Mouse (Mus musculus) layer of hippocampus, postnatal 36 days (tissue): ENCODE measurements around the gene Ccne1. TPM values are rescaled to one million over a fixed set of nuclear protein-coding genes. Genes with fewer than 3 reads are reported as not detected.

Experiments
- DNase-seq, 2 experiments: peaks; one replicate each; pipeline ENCODE4 v3.0.0; 2022
- total RNA-seq, 2 experiments: library from RNA; stranded (reverse); gene quantifications; 2 replicates each; pipeline ENCODE4 v1.2.3; 2021

Ccne1 gene
- total RNA-seq, 2 experiments from 2014 or later = 14.2 to 14.5 TPM

- no peak for DNase-seq
Measured at GRCm38 (mm10) chr7:38093101-38093500, 14.2 kb downstream of the Ccne1 start.

DNA sequence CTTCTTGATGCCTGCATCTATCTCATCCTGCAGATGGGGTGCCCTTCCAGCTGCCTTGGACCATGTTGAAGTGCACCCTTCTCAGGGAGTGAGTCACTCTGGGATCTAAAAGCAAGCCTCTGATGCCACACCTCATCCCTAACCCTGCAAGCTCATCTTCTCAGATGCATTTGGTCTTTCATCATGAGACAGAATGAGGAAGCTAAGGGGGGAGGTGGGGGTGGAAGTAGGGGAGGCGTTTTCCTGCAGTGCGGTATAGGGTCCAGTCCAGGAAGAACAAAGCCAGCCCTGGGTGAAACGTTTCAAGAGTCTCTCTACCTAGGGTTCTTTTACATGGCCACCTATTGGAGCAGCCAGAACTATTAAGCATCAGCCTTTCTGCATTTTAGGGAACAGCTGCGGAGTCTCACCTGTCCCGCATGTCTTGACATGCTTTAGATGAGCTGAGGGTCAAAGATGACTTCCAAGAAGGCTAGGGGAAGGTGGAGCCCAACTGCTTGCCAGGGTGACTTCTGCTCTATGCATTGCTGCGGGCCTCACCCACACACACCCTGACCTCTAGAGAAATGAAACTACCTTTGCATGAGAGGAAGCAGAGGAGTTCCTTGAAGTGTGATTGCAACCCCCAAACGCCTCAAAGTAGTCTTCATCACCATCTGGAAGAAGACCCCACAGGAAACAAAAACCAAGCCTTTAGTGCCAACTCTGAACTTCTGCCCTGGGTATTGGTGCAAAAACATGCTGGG, 17.2 kb downstream of the Ccne1 start:
- DNase-seq = no peak

- no peak for DNase-seq
Measured at GRCm38 (mm10) chr7:38088456-38088855, 18.9 kb downstream of the Ccne1 start.

DNA sequence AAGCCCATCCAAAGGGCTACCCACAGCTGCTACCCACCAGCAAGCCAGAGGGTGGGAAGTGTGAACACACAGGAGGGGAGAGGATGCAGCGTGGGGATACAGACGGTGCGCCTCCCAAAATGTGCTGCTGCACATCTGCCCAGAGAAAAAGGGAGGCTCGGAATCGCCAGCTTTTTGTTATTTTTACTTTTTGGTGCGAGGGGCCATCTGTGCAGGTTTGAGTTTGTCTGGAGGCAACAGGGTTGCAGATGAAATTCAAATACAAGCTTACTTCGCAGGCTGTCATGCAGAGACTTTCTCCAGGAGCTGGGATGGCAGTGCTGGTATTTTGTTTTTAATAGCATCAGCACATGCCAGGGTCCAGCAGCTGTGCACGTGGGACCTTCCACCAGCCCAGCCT, 19.5 kb downstream of the Ccne1 start:
- DNase-seq = peak in 1 of 2 experiments; percentile 18

- no peak for DNase-seq
Measured at GRCm38 (mm10) chr7:38086401-38086800, 20.9 kb downstream of the Ccne1 start.

DNA sequence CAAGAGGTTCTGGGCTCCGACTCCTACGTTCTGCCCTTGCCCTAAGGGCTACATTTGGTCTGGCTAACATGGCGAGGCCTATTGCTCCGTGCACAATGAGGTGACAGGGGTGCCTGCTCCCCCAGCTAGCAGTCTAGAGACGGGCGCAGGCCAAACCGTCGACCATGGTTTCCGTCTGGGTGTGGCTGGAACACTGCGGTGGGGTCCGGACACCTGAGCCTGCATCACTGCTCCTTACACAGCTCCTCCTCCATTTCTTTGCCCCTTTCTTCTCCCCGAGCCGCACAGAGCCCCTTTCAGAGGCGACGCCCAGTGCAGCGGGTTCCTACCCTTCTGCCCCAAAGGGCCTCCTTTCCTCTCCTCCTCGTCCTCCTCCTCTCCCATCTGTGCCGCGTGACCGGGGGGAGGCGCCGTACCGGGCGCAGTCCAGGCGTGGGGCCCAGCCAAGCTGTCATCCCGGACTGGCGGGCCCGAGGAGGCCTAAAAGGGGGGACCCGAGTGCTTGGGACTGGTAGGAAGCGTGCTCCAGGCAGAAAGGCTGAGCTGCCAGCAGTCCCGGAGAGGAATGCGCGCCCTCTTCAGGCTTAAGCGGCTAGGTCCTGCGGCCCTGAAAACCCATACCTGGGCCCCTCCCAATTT, 21.6 kb downstream of the Ccne1 start:
- peak; percentile 12 to 24 for DNase-seq

- peak; percentile 99 for DNase-seq
Measured at GRCm38 (mm10) chr7:38084778-38085572, 22.4 kb downstream of the Ccne1 start.

- DNase-seq = no peak
Measured at GRCm38 (mm10) chr7:38082971-38083370, 24.4 kb downstream of the Ccne1 start.

- DNase-seq = no peak
Measured at GRCm38 (mm10) chr7:38077189-38077588, 30.1 kb downstream of the Ccne1 start.

GRCm38 (mm10) chr7:38075487-38075886, 31.8 kb downstream of the Ccne1 start:
- DNase-seq = no peak

DNA sequence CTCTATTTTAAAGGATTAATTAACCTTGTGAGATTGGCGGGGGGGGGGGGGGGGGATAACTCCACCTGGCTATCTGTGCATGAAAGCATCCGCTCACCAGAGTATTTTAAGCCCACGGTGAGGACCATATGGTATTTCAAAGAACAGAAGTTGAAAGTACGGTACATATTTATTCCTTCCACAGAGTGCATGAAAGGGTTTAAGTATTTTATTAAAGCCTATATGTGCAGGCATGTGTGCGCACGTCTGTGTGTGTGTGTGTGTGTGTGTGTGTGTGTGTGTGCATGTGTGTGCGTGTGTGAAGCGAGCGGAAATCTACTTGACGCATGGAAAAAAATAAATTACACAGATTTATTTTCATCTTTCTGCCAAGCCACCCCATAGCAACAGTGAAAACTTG, 32.4 kb downstream of the Ccne1 start:
- DNase-seq = no peak

- DNase-seq = no peak
Measured at GRCm38 (mm10) chr7:38074514-38074913, 32.8 kb downstream of the Ccne1 start.

DNA sequence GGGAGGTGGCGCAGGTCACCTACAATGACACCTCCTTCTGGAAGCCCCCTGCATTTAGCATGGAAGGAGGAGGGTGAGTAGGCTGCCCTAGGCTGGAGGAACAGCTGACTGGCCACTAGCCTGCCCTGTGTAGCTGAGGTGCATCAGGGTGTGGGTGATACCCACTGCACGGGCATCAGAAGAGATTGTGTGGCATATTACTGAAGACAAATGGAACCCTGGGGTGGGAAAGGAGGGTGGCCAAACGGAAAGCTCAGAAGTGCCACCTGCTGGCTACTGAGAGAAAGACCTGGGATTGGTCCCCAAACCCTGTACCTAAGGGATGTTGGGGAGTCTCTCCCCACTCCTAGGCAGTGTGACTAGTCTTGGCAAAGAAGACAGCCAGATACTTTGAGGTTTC, 33.6 kb downstream of the Ccne1 start:
- DNase-seq = peak; percentile 59 to 60

- no peak for DNase-seq
Measured at GRCm38 (mm10) chr7:38071065-38071464, 36.3 kb downstream of the Ccne1 start.

GRCm38 (mm10) chr7:38070663-38071062, 36.7 kb downstream of the Ccne1 start:
- DNase-seq = no peak

GRCm38 (mm10) chr7:38064431-38064830, 42.9 kb downstream of the Ccne1 start:
- DNase-seq = no peak

GRCm38 (mm10) chr7:38061060-38061970, 46.0 kb downstream of the Ccne1 start:
- DNase-seq = peak; percentile 86

DNA sequence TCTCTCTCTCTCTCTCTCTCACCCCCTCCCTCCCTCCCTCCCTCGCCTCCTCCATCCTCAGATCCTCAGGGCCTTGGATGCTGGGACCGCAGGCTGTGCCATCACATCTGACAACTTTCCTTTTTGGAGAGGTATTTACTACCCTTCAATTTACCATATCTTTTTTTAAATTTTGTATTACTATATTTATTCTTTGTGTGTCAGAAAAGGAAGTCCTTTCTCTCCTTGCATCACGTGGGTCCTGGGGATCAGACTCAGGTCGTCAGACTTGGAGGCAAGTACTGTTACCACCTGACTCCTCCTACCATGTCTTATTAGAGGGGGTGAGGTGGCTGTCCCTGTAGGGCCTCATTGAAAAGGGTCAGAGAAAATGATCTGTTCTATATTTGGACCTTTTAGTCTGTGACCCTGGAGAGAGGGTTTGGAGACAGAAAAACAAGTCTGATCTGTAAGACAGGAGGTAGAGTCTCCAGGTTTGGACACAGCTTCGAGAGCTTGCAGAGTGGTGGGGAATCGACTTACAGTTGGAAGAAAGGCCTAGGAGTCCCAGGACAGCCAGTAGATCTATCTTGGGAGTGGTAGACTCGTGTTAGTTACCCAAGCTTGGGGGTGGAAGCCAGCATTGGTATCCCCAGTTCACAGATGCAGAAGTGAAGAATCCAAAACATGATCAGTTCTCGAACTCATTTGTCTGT, 47.6 kb downstream of the Ccne1 start:
- DNase-seq = no peak

- DNase-seq = no peak
Measured at GRCm38 (mm10) chr7:38059096-38059495, 48.2 kb downstream of the Ccne1 start.

- no peak for DNase-seq
Measured at GRCm38 (mm10) chr7:38055996-38056395, 51.3 kb downstream of the Ccne1 start.

GRCm38 (mm10) chr7:38054246-38054645, 53.1 kb downstream of the Ccne1 start:
- DNase-seq = no peak
